Mouse (Mus musculus): Measurements from ENCODE around the gene Etv4. TPM values are rescaled to one million over a fixed set of nuclear protein-coding genes. Genes with fewer than 3 reads are reported as not detected.

The Etv4 gene
- 1.5 and 10.3 TPM in 2 replicates for polyA plus RNA-seq (2012; rRNA removed; ENCODE audit: low replicate concordance)

DNA sequence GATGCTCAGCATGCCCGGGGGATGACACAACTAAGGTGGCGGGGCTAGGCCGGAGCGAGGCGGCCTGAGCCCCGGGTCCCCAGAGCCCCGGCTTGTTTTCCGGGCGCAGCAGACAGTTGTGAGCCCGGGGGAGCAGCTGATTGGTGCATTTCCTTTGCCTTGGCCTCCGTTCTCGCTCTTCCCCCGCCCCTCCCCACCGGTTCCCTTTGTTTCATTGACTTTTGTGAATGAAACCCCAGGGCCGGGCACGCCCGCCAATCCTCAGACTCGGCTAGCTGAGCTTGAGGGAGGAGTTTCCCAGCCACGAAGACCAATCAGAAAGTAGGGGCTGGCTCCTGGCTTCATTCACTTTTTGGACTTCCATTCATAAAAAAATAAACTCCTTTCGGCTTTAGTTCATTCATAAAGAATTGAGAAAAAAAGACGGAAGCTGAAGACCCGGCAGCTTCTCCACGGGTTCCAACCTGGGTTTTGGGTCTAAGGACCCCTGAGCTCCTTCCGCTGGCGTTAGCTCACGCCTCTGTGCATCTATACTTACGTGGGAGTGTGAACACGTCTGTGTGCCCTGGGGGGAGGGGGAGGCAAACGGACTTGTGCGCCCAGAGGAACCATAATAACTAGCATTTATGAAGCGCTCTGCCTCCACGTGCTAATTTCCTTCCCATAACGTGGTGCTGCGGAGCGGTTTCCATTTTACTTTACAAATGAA lies at the start of gene Etv4:
Etv4 (minus strand) TSS at position 229 of the 709 bp plus-strand sequence.

DNA sequence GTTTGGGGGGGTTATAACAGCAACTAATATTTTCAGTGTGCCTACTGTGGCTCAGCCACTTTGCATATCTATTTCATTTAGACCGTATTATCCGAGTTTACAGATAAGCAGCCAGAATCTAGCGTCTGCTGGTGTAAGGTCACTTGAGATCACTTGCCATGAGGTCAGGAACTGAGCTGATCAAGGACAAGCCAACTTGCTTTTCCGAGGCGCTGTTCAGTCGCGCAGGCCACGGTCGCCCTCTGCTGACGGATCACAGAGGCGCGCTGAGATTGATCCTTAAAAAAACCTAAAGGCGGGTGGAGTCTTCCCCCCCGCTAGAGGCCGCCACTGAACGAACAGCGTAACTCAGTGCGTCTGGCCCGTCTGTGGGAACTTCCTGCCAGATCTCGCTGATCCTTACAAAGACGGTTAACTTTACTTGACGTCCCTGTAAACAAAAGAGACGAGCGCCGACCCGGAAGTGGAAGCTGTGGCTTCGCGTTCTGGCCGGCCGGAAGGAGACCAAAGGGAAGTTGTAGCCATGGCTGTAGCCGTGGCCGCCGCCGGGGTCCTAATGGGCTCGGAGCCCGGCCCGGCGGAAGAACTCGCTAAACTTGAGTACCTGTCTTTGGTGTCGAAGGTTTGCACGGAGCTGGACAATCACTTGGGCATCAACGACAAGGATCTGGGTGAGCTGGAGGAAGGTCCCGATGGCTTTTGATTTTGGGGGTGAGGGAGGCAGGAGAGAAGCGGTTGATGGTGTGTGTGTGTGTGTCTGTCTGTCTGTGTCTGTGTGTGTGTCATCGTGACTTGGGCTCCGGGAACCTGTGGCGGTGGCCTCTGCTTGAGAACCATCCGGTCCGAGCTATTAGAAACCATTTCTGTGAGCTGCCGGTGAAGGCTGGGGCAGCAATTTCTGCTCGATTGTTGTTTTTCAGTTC lies 52.4 kb downstream of the Etv4 start, which contains the start of gene Dhx8:
Dhx8 (plus strand) TSS at position 402 of the 923 bp plus-strand sequence.

Other genes with a start within 250 kb of the Etv4 start
- 0.20 and 0.68 TPM in 2 replicates for gene Brca1, start 233.4 kb downstream of the Etv4 start, polyA plus RNA-seq (2012; rRNA removed; ENCODE audit: low replicate concordance)
- gene Nbr1, start 233.2 kb downstream of the Etv4 start, polyA plus RNA-seq (2012; rRNA removed; ENCODE audit: low replicate concordance): 74.9 and 83.4 TPM in 2 replicates
- 96.7 and 179 TPM in 2 replicates for gene Tmem106a, start 203.1 kb downstream of the Etv4 start, polyA plus RNA-seq (2012; rRNA removed; ENCODE audit: low replicate concordance)
- gene Gm11634, start 186.1 kb downstream of the Etv4 start, polyA plus RNA-seq (2012; rRNA removed; ENCODE audit: low replicate concordance): not detected in 2 replicates
- gene Rdm1, start 158.2 kb downstream of the Etv4 start, polyA plus RNA-seq (2012; rRNA removed; ENCODE audit: low replicate concordance): 11.4 and 13.6 TPM in 2 replicates
- 6.5 and 16.5 TPM in 2 replicates for gene Arl4d, start 119.8 kb downstream of the Etv4 start, polyA plus RNA-seq (2012; rRNA removed; ENCODE audit: low replicate concordance)
- gene Dhx8, start 52.5 kb downstream of the Etv4 start, polyA plus RNA-seq (2012; rRNA removed; ENCODE audit: low replicate concordance): 4.6 and 5.8 TPM in 2 replicates
- 0.31 and 0.53 TPM in 2 replicates for gene Meox1, start 109.0 kb upstream of the Etv4 start, polyA plus RNA-seq (2012; rRNA removed; ENCODE audit: low replicate concordance)
- gene Sost, start 181.6 kb upstream of the Etv4 start, polyA plus RNA-seq (2012; rRNA removed; ENCODE audit: low replicate concordance): not detected in 2 replicates
- gene Cfap97d1, start 198.9 kb upstream of the Etv4 start, polyA plus RNA-seq (2012; rRNA removed; ENCODE audit: low replicate concordance): not detected in 2 replicates
- gene Dusp3, start 201.6 kb upstream of the Etv4 start, polyA plus RNA-seq (2012; rRNA removed; ENCODE audit: low replicate concordance): 12.4 and 43.5 TPM in 2 replicates
- gene Mpp3, start 243.1 kb upstream of the Etv4 start, polyA plus RNA-seq (2012; rRNA removed; ENCODE audit: low replicate concordance): 1.0 and 1.7 TPM in 2 replicates

Measured in duodenum, adult 2 months (tissue).